Mouse (Mus musculus) ovary, adult 2 months (tissue): ENCODE data around the gene Pfn2. TPM values are rescaled to one million over a fixed set of nuclear protein-coding genes. Genes with fewer than 3 reads are reported as not detected.

Experiments used
- polyA plus RNA-seq: library from polyadenylated mRNA; depleted of rRNA; stranded (reverse); fragments of >200 nt; gene quantifications from 2 replicates; pipeline ENCODE4 v1.2.3, GENCODE M21; 2012; rRNA removed

Gene Pfn2
- 17.9 and 30.2 TPM in 2 replicates for polyA plus RNA-seq

GRCm38 (mm10) chr3:57847760-57848185 lies at the start of gene Pfn2:
Gene Pfn2 (minus strand): TSS chr3:57848079.

Other genes starting within 250 kb of the Pfn2 start
- gene Commd2, start 196.4 kb downstream of the Pfn2 start, polyA plus RNA-seq, result 14.6 and 19.6 TPM in 2 replicates
- 0.36 and 0.38 TPM in 2 replicates for gene Ankub1, start 155.3 kb downstream of the Pfn2 start, polyA plus RNA-seq
- gene Rnf13, start 112.0 kb downstream of the Pfn2 start, polyA plus RNA-seq, result 35.5 and 42.7 TPM in 2 replicates